Mouse (Mus musculus) liver, embryonic 12.5 days (tissue): Measurements from ENCODE around the gene Hcfc2. TPM values are rescaled to one million over a fixed set of nuclear protein-coding genes. Genes with fewer than 3 reads are reported as not detected.

ENCODE experiments used
- ATAC-seq: fragments of 200-750 bp; cut with Nextera tagmentation; 2 replicates; pipeline ENCODE4 v1.8.0; 2017; ENCODE audit warnings: moderate number of reproducible peaks, mild to moderate bottlenecking, moderate library complexity
- H3K27ac ChIP-seq: fragments of 300-500 bp; sonication (generic); 2 replicates; pipeline ENCODE4 v1.5.1; 2016; ENCODE audit warnings: mild to moderate bottlenecking
- H3K27me3 ChIP-seq: fragments of 300-500 bp; sonication (generic); replicated peaks from 2 replicates; pipeline ENCODE4 v1.6.1; 2016; ENCODE audit warnings: mild to moderate bottlenecking, moderate library complexity
- H3K36me3 ChIP-seq: fragments of 300-500 bp; sonication (generic); 2 replicates; pipeline ENCODE4 v1.6.1; 2016; ENCODE audit warnings: mild to moderate bottlenecking, moderate library complexity
- H3K4me1 ChIP-seq: fragments of 300-500 bp; sonication (generic); 2 replicates; pipeline ENCODE4 v1.6.1; 2016
- H3K4me2 ChIP-seq: fragments of 300-500 bp; sonication (generic); 2 replicates; pipeline ENCODE4 v1.6.1; 2016; ENCODE audit warnings: mild to moderate bottlenecking, moderate library complexity
- H3K4me3 ChIP-seq: fragments of 300-500 bp; sonication (generic); 2 replicates; pipeline ENCODE4 v1.5.1; 2016; ENCODE audit warnings: mild to moderate bottlenecking, moderate library complexity
- H3K9ac ChIP-seq: fragments of 300-500 bp; sonication (generic); 2 replicates; pipeline ENCODE4 v1.6.1; 2016; ENCODE audit warnings: mild to moderate bottlenecking, moderate library complexity
- H3K9me3 ChIP-seq: fragments of 300-500 bp; sonication (generic); replicated peaks from 2 replicates; pipeline ENCODE4 v1.6.1; 2016; ENCODE audit warnings: mild to moderate bottlenecking, moderate library complexity
- WGBS: fragments of 180-500 bp; shearing (Covaris S2); methylation state at CpG from one replicate; pipeline ENCODE4 v1.1.7; 2016; ENCODE audit not compliant: insufficient replicate concordance; 5-methylcytosine and 5-hydroxymethylcytosine counted together
- polyA plus RNA-seq: library from polyadenylated mRNA; unstranded; fragments of >200 nt; fragmentation: Nextera tagmentation; extraction: Ambion mirVana; gene quantifications from 2 replicates; pipeline ENCODE4 v1.2.1, GENCODE M21; 2016

Gene Hcfc2
- polyA plus RNA-seq, 1 experiment from 2014 or later = 20.2 TPM

DNA sequence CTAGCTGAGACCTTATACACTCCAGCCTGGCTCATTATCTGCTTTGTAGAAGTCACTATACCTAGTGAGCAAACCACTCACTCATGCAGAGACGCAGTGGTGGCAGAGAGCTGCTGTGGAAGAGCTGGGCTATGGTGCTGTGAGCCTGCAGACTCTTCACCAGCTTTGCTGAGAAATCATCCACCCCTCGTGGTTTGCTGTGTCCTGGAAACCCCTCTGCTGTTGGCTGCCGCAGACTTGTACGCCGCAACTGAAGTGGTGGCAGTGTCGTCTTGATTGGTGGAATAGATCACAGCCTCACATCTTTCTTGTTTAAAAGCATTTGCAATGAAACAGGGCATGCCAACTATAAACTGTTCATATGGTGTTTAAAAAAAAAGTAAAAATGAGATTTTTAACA lies 48.3 kb downstream of the Hcfc2 start:
- Histone ChIP-seq H3K9me3 (no peaks in the 10 kb centered on the region), H3K27me3 (no peaks in the 10 kb centered on the region), H3K4me2 (no peak overlapping the region), H3K4me3 (no peak overlapping the region), H3K27ac (no peak overlapping the region), H3K4me1 (peaks cover 8% of the 10 kb centered on the region), H3K9ac (no peak overlapping the region), H3K36me3 (peaks cover 75% of the 10 kb centered on the region)
- ATAC-seq = no peak
- WGBS = 83% methylated on average over 6 of the region's 6 CpGs

GRCm38 (mm10) chr10:82745301-82745700 lies 49.3 kb downstream of the Hcfc2 start:
- H3K4me2 ChIP-seq = no peak overlapping the region
- peaks cover 8% of the 10 kb centered on the region for H3K4me1 ChIP-seq
- H3K9me3 ChIP-seq = no peaks in the 10 kb centered on the region
- H3K4me3 ChIP-seq = no peak overlapping the region
- H3K27me3 ChIP-seq = no peaks in the 10 kb centered on the region
- peaks cover 73% of the 10 kb centered on the region for H3K36me3 ChIP-seq
- no peak overlapping the region for H3K9ac ChIP-seq
- no peak for ATAC-seq
- H3K27ac ChIP-seq = no peak overlapping the region
- WGBS = 87% methylated on average over 5 of the region's 5 CpGs

GRCm38 (mm10) chr10:82746988-82747850 lies 51.3 kb downstream of the Hcfc2 start:
- no peak overlapping the region for H3K4me3 ChIP-seq
- peaks cover 85% of the 10 kb centered on the region for H3K36me3 ChIP-seq
- no peaks in the 10 kb centered on the region for H3K27me3 ChIP-seq
- 85% methylated on average over 15 of the region's 15 CpGs for WGBS
- H3K9me3 ChIP-seq = no peaks in the 10 kb centered on the region
- ATAC-seq = 0 out of 2 replicates have a peak, but pooled peaks have one; percentile 35
- no peak overlapping the region for H3K27ac ChIP-seq
- no peak overlapping the region for H3K4me2 ChIP-seq
- no peak overlapping the region for H3K9ac ChIP-seq
- H3K4me1 ChIP-seq = peaks cover 8% of the 10 kb centered on the region

DNA sequence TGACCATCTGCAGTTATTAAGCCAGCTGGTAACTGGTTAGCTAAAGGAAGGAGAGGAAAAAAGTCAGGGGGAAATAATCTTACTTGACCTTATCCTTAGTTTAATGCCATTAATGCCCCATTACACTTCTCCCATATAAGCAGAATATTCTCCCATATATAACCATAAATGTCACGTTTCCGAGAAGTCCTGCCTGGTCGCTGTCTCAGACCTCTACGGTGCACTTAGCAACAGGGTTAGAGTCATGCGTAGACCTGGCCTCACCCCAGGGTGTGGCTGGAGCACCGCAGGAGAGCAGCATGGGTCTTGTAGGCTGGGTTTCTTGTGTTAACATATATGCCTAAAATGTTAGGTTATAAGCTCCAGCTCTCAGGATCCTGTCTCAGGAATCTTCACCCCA lies 54.8 kb downstream of the Hcfc2 start:
- H3K4me3 ChIP-seq = no peak overlapping the region
- H3K9ac ChIP-seq = no peak overlapping the region
- ATAC-seq = no peak
- H3K9me3 ChIP-seq = no peaks in the 10 kb centered on the region
- no peaks in the 10 kb centered on the region for H3K27me3 ChIP-seq
- peaks cover 16% of the 10 kb centered on the region for H3K4me1 ChIP-seq
- 87% methylated on average over 6 of the region's 6 CpGs for WGBS
- no peak overlapping the region for H3K4me2 ChIP-seq
- H3K27ac ChIP-seq = no peak overlapping the region
- H3K36me3 ChIP-seq = peaks cover 97% of the 10 kb centered on the region

DNA sequence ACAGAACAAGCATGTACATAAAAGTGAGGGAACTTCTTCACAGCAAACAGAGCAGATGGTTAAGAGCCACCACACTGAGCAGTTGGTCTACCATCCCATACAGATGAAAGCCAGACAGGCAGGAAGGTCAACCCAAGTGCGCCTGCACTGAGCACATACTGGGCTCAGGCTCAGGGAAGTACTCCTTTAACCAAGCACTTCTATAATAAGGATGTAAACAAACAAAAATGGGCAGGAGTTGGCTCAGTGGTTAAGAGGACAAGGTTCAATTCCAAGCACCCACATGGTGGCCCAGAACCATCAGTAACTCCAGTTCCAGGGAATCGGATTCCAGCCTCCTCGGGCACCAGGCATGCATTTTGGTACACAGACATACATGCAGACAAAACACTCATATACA lies 57.0 kb downstream of the Hcfc2 start:
- peak; percentile 45; the same call in 1 of the 2 replicates for ATAC-seq
- H3K36me3 ChIP-seq = peaks cover 96% of the 10 kb centered on the region
- no peak overlapping the region for H3K9ac ChIP-seq
- no peak overlapping the region for H3K27ac ChIP-seq
- no peak overlapping the region for H3K4me2 ChIP-seq
- H3K9me3 ChIP-seq = no peaks in the 10 kb centered on the region
- no peaks in the 10 kb centered on the region for H3K27me3 ChIP-seq
- 77% methylated on average over 3 of the region's 3 CpGs for WGBS
- H3K4me1 ChIP-seq = peaks cover 19% of the 10 kb centered on the region
- H3K4me3 ChIP-seq = no peak overlapping the region

- Histone ChIP-seq H3K4me3 (no peak overlapping the region), H3K4me1 (peaks cover 35% of the 10 kb centered on the region), H3K27ac (no peak overlapping the region), H3K9me3 (no peaks in the 10 kb centered on the region), H3K36me3 (peaks cover 96% of the 10 kb centered on the region), H3K27me3 (no peaks in the 10 kb centered on the region), H3K9ac (no peak overlapping the region), H3K4me2 (no peak overlapping the region)
- 91% methylated on average over 1 of the region's 1 CpGs for WGBS
- ATAC-seq = no peak
These were observed 58.7 kb downstream of the Hcfc2 start for GRCm38 (mm10) chr10:82754642-82755041.

DNA sequence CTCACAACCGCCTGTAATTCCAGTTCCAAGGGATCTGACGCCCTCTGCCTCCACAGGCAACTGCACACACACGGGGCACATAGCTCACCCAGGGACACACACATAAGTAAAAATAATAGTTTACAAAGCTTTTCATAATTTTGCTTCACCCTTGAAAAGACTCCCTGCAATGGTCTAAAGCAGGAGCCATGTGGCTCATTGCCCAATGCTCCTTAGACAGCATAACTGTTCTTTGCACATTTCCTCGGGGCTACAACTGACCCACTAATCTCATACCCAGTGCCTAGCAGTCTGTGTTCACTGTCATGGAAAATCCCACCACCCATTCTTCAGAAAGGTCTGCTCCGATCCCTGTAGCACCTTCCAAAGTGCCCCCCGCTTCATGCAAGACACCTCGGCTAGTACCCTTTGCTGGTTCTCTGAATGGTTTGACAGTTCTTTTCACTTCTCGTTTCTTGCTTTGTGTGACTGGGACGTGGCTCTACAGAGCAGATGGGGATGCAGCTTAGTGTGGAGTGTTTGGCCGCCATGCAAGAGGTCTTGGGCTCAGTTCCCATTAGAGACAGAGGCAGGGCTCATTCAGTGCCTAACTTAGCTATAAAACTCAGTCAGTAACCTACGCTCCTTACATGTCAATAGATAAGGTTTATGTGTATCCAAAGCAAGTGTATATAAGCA lies 59.4 kb downstream of the Hcfc2 start:
- no peak overlapping the region for H3K4me3 ChIP-seq
- no peaks in the 10 kb centered on the region for H3K9me3 ChIP-seq
- peak overlapping the region; percentile 31 for H3K27ac ChIP-seq
- H3K9ac ChIP-seq = no peak overlapping the region
- H3K4me2 ChIP-seq = no peak overlapping the region
- no peaks in the 10 kb centered on the region for H3K27me3 ChIP-seq
- ATAC-seq = no peak
- WGBS = 89% methylated on average over 11 of the region's 11 CpGs
- H3K4me1 ChIP-seq = peaks cover 42% of the 10 kb centered on the region
- peaks cover 99% of the 10 kb centered on the region for H3K36me3 ChIP-seq

GRCm38 (mm10) chr10:82756466-82756865 lies 60.5 kb downstream of the Hcfc2 start:
- H3K9ac ChIP-seq = no peak overlapping the region
- H3K4me1 ChIP-seq = peaks cover 53% of the 10 kb centered on the region
- ATAC-seq = no peak
- no peak overlapping the region for H3K4me2 ChIP-seq
- H3K9me3 ChIP-seq = no peaks in the 10 kb centered on the region
- no peak overlapping the region for H3K27ac ChIP-seq
- H3K36me3 ChIP-seq = peaks cover 99% of the 10 kb centered on the region
- 89% methylated on average over 9 of the region's 9 CpGs for WGBS
- H3K27me3 ChIP-seq = no peaks in the 10 kb centered on the region
- no peak overlapping the region for H3K4me3 ChIP-seq

DNA sequence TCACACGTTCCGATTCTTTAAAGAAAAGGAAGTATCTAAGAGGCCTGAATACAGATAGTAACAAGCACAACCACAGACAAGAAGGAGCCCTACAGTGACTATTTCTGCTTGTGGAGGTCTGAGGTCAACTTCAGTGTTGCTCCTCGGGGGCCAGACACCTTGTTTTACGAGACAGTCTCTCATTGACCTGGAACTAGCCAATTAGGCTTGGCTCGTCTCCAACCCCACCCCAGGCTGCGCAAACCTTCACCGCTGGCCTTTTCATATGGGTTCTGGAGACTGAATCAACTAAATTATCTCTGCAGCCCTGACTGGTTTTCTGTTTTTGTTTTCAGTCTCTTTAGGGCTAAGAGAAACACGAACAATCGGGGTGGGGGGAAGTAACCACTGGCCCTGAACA lies 61.4 kb downstream of the Hcfc2 start:
- Histone ChIP-seq H3K27me3 (no peaks in the 10 kb centered on the region), H3K27ac (no peak overlapping the region), H3K9ac (no peak overlapping the region), H3K4me3 (no peak overlapping the region), H3K4me2 (no peak overlapping the region), H3K9me3 (no peaks in the 10 kb centered on the region), H3K4me1 (peaks cover 58% of the 10 kb centered on the region), H3K36me3 (peaks cover 92% of the 10 kb centered on the region)
- no peak for ATAC-seq
- WGBS = 71% methylated on average over 9 of the region's 9 CpGs

GRCm38 (mm10) chr10:82758368-82758767 lies 62.4 kb downstream of the Hcfc2 start:
- Histone ChIP-seq H3K36me3 (peaks cover 81% of the 10 kb centered on the region), H3K9ac (no peak overlapping the region), H3K4me1 (peaks cover 63% of the 10 kb centered on the region), H3K27me3 (no peaks in the 10 kb centered on the region), H3K27ac (peak overlapping the region; percentile 47; the same call in 1 of the 2 replicates), H3K4me3 (no peak overlapping the region), H3K9me3 (no peaks in the 10 kb centered on the region), H3K4me2 (no peak overlapping the region)
- 78% methylated on average over 6 of the region's 6 CpGs for WGBS
- no peak for ATAC-seq

GRCm38 (mm10) chr10:82758878-82759277 lies 62.9 kb downstream of the Hcfc2 start:
- Histone ChIP-seq H3K4me3 (no peak overlapping the region), H3K9me3 (no peaks in the 10 kb centered on the region), H3K27ac (peak overlapping the region; percentile 47; the same call in 1 of the 2 replicates), H3K36me3 (peaks cover 76% of the 10 kb centered on the region), H3K4me2 (no peak overlapping the region), H3K27me3 (no peaks in the 10 kb centered on the region), H3K9ac (no peak overlapping the region), H3K4me1 (peaks cover 63% of the 10 kb centered on the region)
- WGBS = 89% methylated on average over 3 of the region's 3 CpGs
- ATAC-seq = no peak

GRCm38 (mm10) chr10:82759706-82760105 lies 63.7 kb downstream of the Hcfc2 start:
- H3K27ac ChIP-seq = peak overlapping the region; percentile 48; the same call in 1 of the 2 replicates
- no peak overlapping the region for H3K9ac ChIP-seq
- no peak overlapping the region for H3K4me2 ChIP-seq
- ATAC-seq = no peak
- H3K27me3 ChIP-seq = no peaks in the 10 kb centered on the region
- H3K4me3 ChIP-seq = no peak overlapping the region
- H3K4me1 ChIP-seq = peaks cover 66% of the 10 kb centered on the region
- H3K9me3 ChIP-seq = no peaks in the 10 kb centered on the region
- H3K36me3 ChIP-seq = peaks cover 68% of the 10 kb centered on the region
- 80% methylated on average over 5 of the region's 5 CpGs for WGBS
